Mouse (Mus musculus) hindbrain, postnatal 0 days (tissue): ENCODE data around the gene Foxd3. TPM values are rescaled to one million over a fixed set of nuclear protein-coding genes. Genes with fewer than 3 reads are reported as not detected.

ENCODE experiments used
- ATAC-seq: fragments of 200-750 bp; cut with Nextera tagmentation; 2 replicates; pipeline ENCODE4 v1.8.0; 2017; ENCODE audit warnings: mild to moderate bottlenecking, moderate TSS enrichment, moderate library complexity
- DNase-seq: peaks from one replicate; pipeline ENCODE4 v3.0.0-alpha.2; 2015; ENCODE audit warnings: low spot score
- H3K27ac ChIP-seq: fragments of 300-500 bp; sonication (generic); 2 replicates; pipeline ENCODE4 v1.5.1; 2014; ENCODE audit warnings: mild to moderate bottlenecking
- H3K27me3 ChIP-seq: fragments of 300-500 bp; sonication (generic); 2 replicates; pipeline ENCODE4 v1.6.1; 2014; ENCODE audit warnings: low read length, mixed read lengths; ENCODE audit not compliant: insufficient read depth
- H3K36me3 ChIP-seq: fragments of 300-500 bp; sonication (generic); 2 replicates; pipeline ENCODE4 v1.6.1; 2014; ENCODE audit warnings: low read length, mixed read lengths; ENCODE audit not compliant: insufficient read depth
- H3K4me1 ChIP-seq: fragments of 300-500 bp; sonication (generic); 2 replicates; pipeline ENCODE4 v1.6.1; 2014; ENCODE audit warnings: antibody characterized with exemption, low read length, mixed read lengths; ENCODE audit not compliant: insufficient read depth
- H3K4me2 ChIP-seq: fragments of 300-500 bp; sonication (generic); 2 replicates; pipeline ENCODE4 v1.6.1; 2014; ENCODE audit warnings: low read depth, mild to moderate bottlenecking, low read length, moderate library complexity, mixed read lengths
- H3K4me3 ChIP-seq: fragments of 300-500 bp; sonication (generic); 2 replicates; pipeline ENCODE4 v1.5.1; 2014; ENCODE audit warnings: low read length
- H3K9ac ChIP-seq: fragments of 300-500 bp; sonication (generic); replicated peaks from 2 replicates; pipeline ENCODE4 v1.6.1; 2014; ENCODE audit warnings: mild to moderate bottlenecking, low read length, moderate library complexity, mixed read lengths
- H3K9me3 ChIP-seq: fragments of 300-500 bp; sonication (generic); 2 replicates; pipeline ENCODE4 v1.6.1; 2016; ENCODE audit warnings: low read length, mixed read lengths
- CTCF ChIP-seq: IDR thresholded peaks from 2 replicates; pipeline ENCODE4 v1.5.1; 2016; ENCODE audit warnings: antibody characterized with exemption, control low read depth, low read depth
- WGBS: fragments of 180-500 bp; shearing (Covaris S2); extraction: QIAGEN DNeasy Blood & Tissue Kit; methylation state at CpG from one replicate; pipeline ENCODE4 v1.1.7; 2014; 5-methylcytosine and 5-hydroxymethylcytosine counted together
- microRNA-seq, 2 experiments: library from miRNA; unstranded; fragments of <30 nt; microRNA quantifications; one replicate each; pipeline ENCODE4; 2016
- polyA plus RNA-seq: library from polyadenylated mRNA; unstranded; fragments of >200 nt; fragmentation: Nextera tagmentation; extraction: Ambion mirVana; gene quantifications from 2 replicates; pipeline ENCODE4 v1.2.1, GENCODE M21; 2015
- total RNA-seq: library from RNA; depleted of rRNA; stranded (reverse); fragments of >200 nt; gene quantifications from 2 replicates; pipeline ENCODE4 v1.2.3, GENCODE M21; 2014; rRNA removed

Gene Foxd3
- total and polyA plus RNA-seq, 2 experiments from 2014 or later, result 1.1 to 5.3 TPM

DNA sequence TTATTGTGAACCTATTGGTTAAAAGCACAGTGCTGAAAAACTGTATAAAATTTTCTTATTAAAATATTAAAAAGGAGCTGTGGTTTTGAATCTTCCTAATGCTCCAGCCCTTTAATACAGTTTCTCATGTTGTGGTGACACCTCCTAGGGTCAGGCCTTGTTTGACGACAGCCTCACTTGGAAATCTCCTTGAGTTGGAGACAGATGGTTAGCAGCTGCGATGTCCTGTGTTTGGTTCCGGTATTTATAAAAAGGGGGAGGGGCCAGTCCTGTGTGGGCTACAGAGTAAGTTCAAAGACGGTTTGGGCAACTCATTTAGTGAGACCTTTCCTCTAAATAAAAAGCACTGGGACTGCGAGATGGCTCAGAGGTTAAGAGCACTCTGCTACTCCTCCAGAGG, 30.2 kb downstream of the Foxd3 start:
- Histone ChIP-seq H3K27me3 (no peaks in the 10 kb centered on the region), H3K9ac (no peak overlapping the region), H3K4me3 (no peak overlapping the region), H3K4me1 (no peaks in the 10 kb centered on the region), H3K4me2 (no peak overlapping the region), H3K27ac (no peak overlapping the region), H3K36me3 (no peaks in the 10 kb centered on the region), H3K9me3 (no peaks in the 10 kb centered on the region)
- TF ChIP-seq CTCF, result no peak
- DNase-seq (no peak), ATAC-seq (no peak)
- 57% methylated on average over 5 of the region's 5 CpGs for WGBS

Small RNA genes within 50 kb of the gene (microRNA-seq; reads per million reads assigned to microRNA genes)
- 0 reads per million in 2 experiments for gene Gm23366

Other genes starting within 250 kb of the Foxd3 start
- gene Alg6, start 59.4 kb downstream of the Foxd3 start, total RNA-seq, result 20.7 and 41.8 TPM in 2 replicates
- 14.8 and 14.9 TPM in 2 replicates for gene Alg6, start 59.4 kb downstream of the Foxd3 start, polyA plus RNA-seq
- gene Efcab7, start 172.9 kb downstream of the Foxd3 start, total RNA-seq, result 9.8 and 112 TPM in 2 replicates
- 9.2 and 10.3 TPM in 2 replicates for gene Efcab7, start 172.9 kb downstream of the Foxd3 start, polyA plus RNA-seq